Comparison of ENCODE assay signal across 22 mouse cellular contexts in the genomic region with DNA sequence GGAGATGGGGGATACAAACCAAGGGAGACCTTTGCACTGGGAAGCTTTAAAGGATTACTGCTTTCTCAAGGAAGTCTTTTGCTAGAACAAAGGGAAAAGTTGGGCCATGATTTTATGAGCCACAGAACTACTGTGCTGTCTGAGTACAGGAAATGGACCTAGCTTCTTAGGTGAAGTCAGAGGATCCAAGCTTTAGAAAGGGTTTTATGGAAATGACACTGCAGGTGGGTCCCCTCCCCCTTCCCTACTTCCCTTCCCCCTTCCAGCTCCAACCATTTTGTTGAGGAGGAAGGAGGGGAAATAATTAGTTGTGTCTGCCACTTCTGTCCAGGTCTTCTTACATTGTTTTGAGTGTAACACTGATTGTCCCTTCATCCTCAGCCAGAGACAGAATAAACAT.
DNase-seq lines count a peak whose midpoint lies in the region; ATAC-seq and TF ChIP-seq lines count a peak whose summit lies in the region.
"Had no signal": no experiment of that assay in that cellular context is flagged by ENCODE, and none has a peak within 500 bp of the region (broad histone marks: within the 10 kb centered on the region; RNA-seq: fewer than 3 reads in every experiment).

No protein-coding gene starts in this region.

- H3K27me3 ChIP-seq in lung, embryonic 15.5 days: no peaks in the 10 kb centered on the region
- peaks cover 6% of the 10 kb centered on the region; the same call in 1 of the 2 replicates for H3K27me3 ChIP-seq in midbrain, embryonic 15.5 days (replicated peaks)
- H3K27me3 ChIP-seq in midbrain, postnatal 0 days (ENCODE audit: insufficient read depth, low read length): no peaks in the 10 kb centered on the region
- no peaks in the 10 kb centered on the region; the same call in 1 of the 2 replicates for H3K27me3 ChIP-seq in midbrain, embryonic 16.5 days (ENCODE audit: control insufficient read depth, insufficient read depth, low read depth, low read length)
- H3K27me3 ChIP-seq: embryonic facial prominence, embryonic 15.5 days; forebrain, embryonic 15.5 days; heart, embryonic 15.5 days; hindbrain, embryonic 15.5 days had no signal

- H3K9me3 ChIP-seq in lung, embryonic 15.5 days: no peaks in the 10 kb centered on the region
- no peaks in the 10 kb centered on the region for H3K9me3 ChIP-seq in midbrain, embryonic 15.5 days
- no peaks in the 10 kb centered on the region for H3K9me3 ChIP-seq in midbrain, postnatal 0 days (ENCODE audit: low read length)
- H3K9me3 ChIP-seq in midbrain, embryonic 16.5 days (replicated peaks; ENCODE audit: control insufficient read depth, low read length, poor library complexity, severe bottlenecking): no peaks in the 10 kb centered on the region
- H3K9me3 ChIP-seq: embryonic facial prominence, embryonic 15.5 days; forebrain, embryonic 15.5 days; G1E; heart, embryonic 15.5 days; hindbrain, embryonic 15.5 days had no signal

- DNase-seq in lung, adult 2 months: no peak
- DNase-seq in midbrain, postnatal 0 days (ENCODE audit: low spot score): no peak
- peak; percentile 44 for DNase-seq in ZHBTc4 (ENCODE audit: low read depth, low spot score)
- DNase-seq in heart, adult 8-10 months (ENCODE audit: low spot score): no peak
- DNase-seq in cerebellum, adult 11 months: no peak
- DNase-seq: adrenal gland, adult 8-10 months; adrenal gland, postnatal 36 days; cerebellum, adult 8-10 months; cerebellum, postnatal 14 days; embryo, embryonic 11 days; gastrocnemius, postnatal 10 days; heart, adult 18-20 months; heart, postnatal 14 days had no signal

- no peak for ATAC-seq in lung, embryonic 15.5 days (ENCODE audit: borderline replicate concordance, extremely low read depth, low FRiP score, low TSS enrichment)
- no peak for ATAC-seq in midbrain, embryonic 15.5 days (replicated peaks)
- no peak for ATAC-seq in midbrain, postnatal 0 days (ENCODE audit: low FRiP score)
- no peak for ATAC-seq in midbrain, embryonic 16.5 days
- ATAC-seq: forebrain, embryonic 15.5 days had no signal

- no peak overlapping the region for H3K9ac ChIP-seq in lung, embryonic 15.5 days
- H3K9ac ChIP-seq in midbrain, embryonic 15.5 days: no peak overlapping the region
- H3K9ac ChIP-seq in midbrain, postnatal 0 days (replicated peaks; ENCODE audit: low read length, poor library complexity, severe bottlenecking): no peak overlapping the region
- H3K9ac ChIP-seq in midbrain, embryonic 16.5 days (ENCODE audit: low read depth, low read length): no peak overlapping the region
- H3K9ac ChIP-seq: embryonic facial prominence, embryonic 15.5 days; forebrain, embryonic 15.5 days; heart, embryonic 15.5 days; hindbrain, embryonic 15.5 days had no signal

- H3K4me2 ChIP-seq in lung, embryonic 15.5 days: no peak overlapping the region
- H3K4me2 ChIP-seq in midbrain, embryonic 15.5 days: no peak overlapping the region
- H3K4me2 ChIP-seq in midbrain, postnatal 0 days (ENCODE audit: low read depth, low read length, poor library complexity, severe bottlenecking): no peak overlapping the region
- no peak overlapping the region for H3K4me2 ChIP-seq in midbrain, embryonic 16.5 days (ENCODE audit: low read length)
- H3K4me2 ChIP-seq: embryonic facial prominence, embryonic 15.5 days; forebrain, embryonic 15.5 days; heart, embryonic 11.5 days; heart, embryonic 15.5 days; hindbrain, embryonic 15.5 days had no signal

- no peak for TF ChIP-seq POLR2A in lung, adult 2 months (IDR thresholded peaks at IDR 0.05; ENCODE audit: borderline replicate concordance, extremely low read depth, low read depth, low read length)

- no peaks in the 10 kb centered on the region for H3K36me3 ChIP-seq in lung, embryonic 15.5 days
- no peaks in the 10 kb centered on the region for H3K36me3 ChIP-seq in midbrain, embryonic 15.5 days (replicated peaks)
- no peaks in the 10 kb centered on the region for H3K36me3 ChIP-seq in midbrain, postnatal 0 days (ENCODE audit: insufficient read depth, low read length)
- no peaks in the 10 kb centered on the region for H3K36me3 ChIP-seq in midbrain, embryonic 16.5 days (ENCODE audit: control insufficient read depth, insufficient read depth, low read length)
- H3K36me3 ChIP-seq: embryonic facial prominence, embryonic 15.5 days; forebrain, embryonic 15.5 days; heart, embryonic 15.5 days; hindbrain, embryonic 15.5 days had no signal

- TF ChIP-seq CTCF in lung, adult 2 months (IDR thresholded peaks at IDR 0.05; ENCODE audit: insufficient read depth, low read length): no peak
- no peak for TF ChIP-seq CTCF in midbrain, postnatal 0 days (IDR thresholded peaks at IDR 0.05)

- H3K4me3 ChIP-seq in lung, embryonic 15.5 days: no peak overlapping the region
- H3K4me3 ChIP-seq in lung, adult 2 months (replicated peaks; ENCODE audit: extremely low read depth, low read depth, low read length): no peak overlapping the region
- H3K4me3 ChIP-seq in midbrain, embryonic 15.5 days: no peak overlapping the region
- H3K4me3 ChIP-seq in midbrain, postnatal 0 days (ENCODE audit: low read depth, low read length): no peak overlapping the region
- no peak overlapping the region for H3K4me3 ChIP-seq in midbrain, embryonic 16.5 days (ENCODE audit: low read depth, low read length)
- H3K4me3 ChIP-seq: embryonic facial prominence, embryonic 15.5 days; forebrain, embryonic 15.5 days; heart, embryonic 15.5 days; hindbrain, embryonic 15.5 days had no signal

- peak overlapping the region; percentile 60; the same call in 1 of the 2 replicates for H3K27ac ChIP-seq in lung, embryonic 15.5 days
- peak overlapping the region; percentile 60; the same call in 1 of the 2 replicates for H3K27ac ChIP-seq in midbrain, embryonic 15.5 days
- H3K27ac ChIP-seq in midbrain, postnatal 0 days (ENCODE audit: low read depth, low read length): no peak overlapping the region
- 0 out of 2 replicates have a peak overlapping the region, but pooled peaks have one; percentile 50 for H3K27ac ChIP-seq in midbrain, embryonic 16.5 days (ENCODE audit: low read length)
- H3K27ac ChIP-seq: embryonic facial prominence, embryonic 15.5 days; forebrain, embryonic 15.5 days; heart, embryonic 15.5 days; hindbrain, embryonic 15.5 days had no signal

- H3K4me1 ChIP-seq in lung, embryonic 15.5 days: peaks cover 56% of the 10 kb centered on the region
- H3K4me1 ChIP-seq in lung, adult 2 months (ENCODE audit: control insufficient read depth, insufficient read depth, low read length): peaks cover 8% of the 10 kb centered on the region; the same call in 1 of the 2 replicates
- H3K4me1 ChIP-seq in midbrain, embryonic 15.5 days: peaks cover 30% of the 10 kb centered on the region
- H3K4me1 ChIP-seq in midbrain, postnatal 0 days (ENCODE audit: insufficient read depth, low read length): peaks cover 2% of the 10 kb centered on the region; the same call in 1 of the 2 replicates
- peaks cover 18% of the 10 kb centered on the region for H3K4me1 ChIP-seq in midbrain, embryonic 16.5 days (ENCODE audit: control insufficient read depth, insufficient read depth, low read length)
- H3K4me1 ChIP-seq: forebrain, embryonic 15.5 days had no signal
